Mouse (Mus musculus) mesoderm, embryonic 11.5 days (tissue): Measurements from ENCODE around the gene Gm17174.
"Not testable (repeated sequence)": the region's sequence is repeated elsewhere in the genome, so short reads cannot be mapped to it uniquely, and the experiment has no call there.

ENCODE experiments used
- DNase-seq: peaks from one replicate; pipeline ENCODE4 v3.0.0-alpha.2; 2012; ENCODE audit warnings: low read depth, low spot score

The Gm17174 gene

GRCm38 (mm10) chr14:51592039-51592438, at the start of gene Gm17174:
Gm17174 (minus strand) TSS chr14:51592139.
- not testable (repeated sequence) for DNase-seq

- DNase-seq = not testable (repeated sequence)
These were observed 43.6 kb upstream of the Gm17174 start, which contains the start of gene Gm4181 for GRCm38 (mm10) chr14:51635566-51635965. Gm4181 (minus strand) TSS chr14:51635666.

- DNase-seq = not testable (repeated sequence)
These were observed 40.5 kb upstream of the Gm17174 start for GRCm38 (mm10) chr14:51632426-51632825.

GRCm38 (mm10) chr14:51611210-51611609, 19.3 kb upstream of the Gm17174 start, which contains the start of gene Gm17078:
Gm17078 (minus strand) TSS chr14:51611310.
- no peak for DNase-seq

- not testable (repeated sequence) for DNase-seq
These were observed 18.0 kb downstream of the Gm17174 start, which contains the start of gene Gm17175 for GRCm38 (mm10) chr14:51573963-51574362. Gm17175 (minus strand) TSS chr14:51574063.

- no peak for DNase-seq
These were observed 39.4 kb downstream of the Gm17174 start, which contains the start of gene Gm5622 for GRCm38 (mm10) chr14:51552490-51552889. Gm5622 (plus strand) TSS chr14:51552790.
